Mouse (Mus musculus) testis, adult 2 months (tissue): Measurements from ENCODE around the gene Dctn2.

Experiments used
- CTCF ChIP-seq: fragments of 200-500 bp; IDR thresholded peaks from 2 replicates; pipeline ENCODE4 v1.5.1; 2012; ENCODE audit warnings: low read depth, mild to moderate bottlenecking, inconsistent platforms, low read length, moderate library complexity; ENCODE audit not compliant: control insufficient read depth, insufficient read depth, insufficient replicate concordance
- POLR2A ChIP-seq: fragments of 200-500 bp; IDR thresholded peaks from 2 replicates; pipeline ENCODE4 v1.6.1; 2012; ENCODE audit warnings: low read depth, mild to moderate bottlenecking, inconsistent platforms, low read length, moderate library complexity; ENCODE audit not compliant: control insufficient read depth

DNA sequence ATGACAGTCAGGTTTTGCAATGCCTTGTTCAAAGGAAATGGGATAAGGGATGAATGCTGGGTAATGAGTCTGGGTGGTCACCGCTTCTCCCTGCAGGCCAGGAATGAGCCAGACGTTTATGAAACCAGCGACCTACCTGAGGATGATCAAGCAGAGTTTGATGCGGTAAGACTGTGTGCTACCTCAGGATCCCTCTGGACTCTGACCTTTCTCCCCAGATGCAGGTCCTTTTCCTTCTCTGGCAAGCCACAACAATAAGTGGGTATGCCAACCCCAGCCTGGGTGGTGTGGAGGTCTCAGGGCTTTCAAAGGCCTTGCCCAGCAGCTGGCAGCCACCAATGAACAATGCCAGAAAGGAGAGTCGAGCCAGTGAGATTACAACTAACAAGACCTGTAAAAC, 1.1 kb downstream of the Dctn2 start:
- no peak for TF ChIP-seq CTCF
- TF ChIP-seq POLR2A: no peak
